Mouse (Mus musculus) heart, embryonic 11.5 days (tissue): ENCODE data around the gene Srebf2. TPM values are rescaled to one million over a fixed set of nuclear protein-coding genes. Genes with fewer than 3 reads are reported as not detected.

Source experiments
- ATAC-seq: fragments of 200-750 bp; cut with Nextera tagmentation; replicated peaks from 2 replicates; pipeline ENCODE4 v1.8.0; 2017; ENCODE audit warnings: moderate library complexity; ENCODE audit not compliant: insufficient number of reproducible peaks, low FRiP score, low TSS enrichment
- H3K27ac ChIP-seq: fragments of 300-500 bp; sonication (generic); 2 replicates; pipeline ENCODE4 v1.5.1; 2014; ENCODE audit warnings: mild to moderate bottlenecking, low read depth, low read length
- H3K27me3 ChIP-seq: fragments of 300-500 bp; sonication (generic); 2 replicates; pipeline ENCODE4 v1.6.1; 2014; ENCODE audit warnings: mild to moderate bottlenecking, low read length, mixed read lengths; ENCODE audit not compliant: control insufficient read depth, insufficient read depth
- H3K36me3 ChIP-seq: fragments of 300-500 bp; sonication (generic); 2 replicates; pipeline ENCODE4 v1.6.1; 2014; ENCODE audit warnings: mild to moderate bottlenecking, low read length, moderate library complexity, mixed read lengths; ENCODE audit not compliant: control insufficient read depth, insufficient read depth
- H3K4me1 ChIP-seq: fragments of 300-500 bp; sonication (generic); 2 replicates; pipeline ENCODE4 v1.6.1; 2014; ENCODE audit warnings: low read length; ENCODE audit not compliant: control insufficient read depth, insufficient read depth
- H3K4me2 ChIP-seq: fragments of 300-500 bp; sonication (generic); 2 replicates; pipeline ENCODE4 v1.6.1; 2014; ENCODE audit warnings: mild to moderate bottlenecking, moderate library complexity
- H3K4me3 ChIP-seq: fragments of 300-500 bp; sonication (generic); 2 replicates; pipeline ENCODE4 v1.5.1; 2014; ENCODE audit warnings: low read depth, low read length
- H3K9ac ChIP-seq: fragments of 300-500 bp; sonication (generic); 2 replicates; pipeline ENCODE4 v1.6.1; 2014; ENCODE audit warnings: mild to moderate bottlenecking, low read depth, low read length, moderate library complexity
- H3K9me3 ChIP-seq: fragments of 300-500 bp; sonication (generic); replicated peaks from 2 replicates; pipeline ENCODE4 v1.6.1; 2016; ENCODE audit warnings: low read length; ENCODE audit not compliant: control insufficient read depth
- WGBS: fragments of 180-500 bp; shearing (Covaris S2); extraction: QIAGEN DNeasy Blood & Tissue Kit; methylation state at CpG from one replicate; pipeline ENCODE4 v1.1.7; 2014; ENCODE audit not compliant: insufficient replicate concordance; 5-methylcytosine and 5-hydroxymethylcytosine counted together
- polyA plus RNA-seq: library from polyadenylated mRNA; unstranded; fragments of >200 nt; fragmentation: Nextera tagmentation; extraction: Ambion mirVana; gene quantifications from 2 replicates; pipeline ENCODE4 v1.2.1, GENCODE M21; 2014

Gene Srebf2
- polyA plus RNA-seq, 1 experiment from 2014 or later: 82.3 TPM

GRCm38 (mm10) chr15:82150042-82150441 lies 3.1 kb downstream of the Srebf2 start:
- H3K36me3 ChIP-seq: no peaks in the 10 kb centered on the region
- no peak overlapping the region for H3K9ac ChIP-seq
- H3K27me3 ChIP-seq: no peaks in the 10 kb centered on the region
- H3K4me3 ChIP-seq: no peak overlapping the region
- H3K9me3 ChIP-seq: no peaks in the 10 kb centered on the region
- no peak for ATAC-seq
- peaks cover 23% of the 10 kb centered on the region for H3K4me1 ChIP-seq
- H3K27ac ChIP-seq: no peak overlapping the region
- no peak overlapping the region for H3K4me2 ChIP-seq

- Histone ChIP-seq H3K9ac (no peak overlapping the region), H3K4me3 (no peak overlapping the region), H3K4me1 (peaks cover 14% of the 10 kb centered on the region), H3K27me3 (no peaks in the 10 kb centered on the region), H3K36me3 (no peaks in the 10 kb centered on the region), H3K4me2 (no peak overlapping the region), H3K27ac (no peak overlapping the region), H3K9me3 (no peaks in the 10 kb centered on the region)
- WGBS: 92% methylated on average over 4 of the region's 4 CpGs
- ATAC-seq: no peak
These were observed 4.2 kb downstream of the Srebf2 start for GRCm38 (mm10) chr15:82151176-82151575.

- no peaks in the 10 kb centered on the region for H3K27me3 ChIP-seq
- no peak overlapping the region for H3K27ac ChIP-seq
- no peak overlapping the region for H3K4me2 ChIP-seq
- no peak overlapping the region for H3K4me3 ChIP-seq
- no peaks in the 10 kb centered on the region for H3K36me3 ChIP-seq
- 87% methylated on average over 12 of the region's 12 CpGs for WGBS
- H3K9me3 ChIP-seq: no peaks in the 10 kb centered on the region
- H3K9ac ChIP-seq: no peak overlapping the region
- H3K4me1 ChIP-seq: peaks cover 13% of the 10 kb centered on the region
- no peak for ATAC-seq
These were observed 5.0 kb downstream of the Srebf2 start for GRCm38 (mm10) chr15:82152022-82152421.

- no peak for ATAC-seq
- no peak overlapping the region for H3K4me3 ChIP-seq
- no peak overlapping the region for H3K9ac ChIP-seq
- H3K4me2 ChIP-seq: no peak overlapping the region
- H3K27ac ChIP-seq: no peak overlapping the region
- no peaks in the 10 kb centered on the region for H3K36me3 ChIP-seq
- H3K27me3 ChIP-seq: no peaks in the 10 kb centered on the region
- H3K4me1 ChIP-seq: peaks cover 13% of the 10 kb centered on the region
- WGBS: 89% methylated on average over 7 of the region's 7 CpGs
- H3K9me3 ChIP-seq: no peaks in the 10 kb centered on the region
These were observed 5.5 kb downstream of the Srebf2 start for GRCm38 (mm10) chr15:82152435-82152834.

- H3K36me3 ChIP-seq: no peaks in the 10 kb centered on the region
- no peak overlapping the region for H3K9ac ChIP-seq
- no peak for ATAC-seq
- no peaks in the 10 kb centered on the region for H3K27me3 ChIP-seq
- H3K27ac ChIP-seq: no peak overlapping the region
- peaks cover 28% of the 10 kb centered on the region for H3K4me1 ChIP-seq
- H3K4me3 ChIP-seq: no peak overlapping the region
- 90% methylated on average over 6 of the region's 6 CpGs for WGBS
- no peaks in the 10 kb centered on the region for H3K9me3 ChIP-seq
- no peak overlapping the region for H3K4me2 ChIP-seq
These were observed 9.3 kb downstream of the Srebf2 start for GRCm38 (mm10) chr15:82156298-82156697.

- 62% methylated on average over 10 of the region's 10 CpGs for WGBS
- no peaks in the 10 kb centered on the region for H3K9me3 ChIP-seq
- ATAC-seq: no peak
- no peaks in the 10 kb centered on the region for H3K27me3 ChIP-seq
- H3K4me1 ChIP-seq: peaks cover 33% of the 10 kb centered on the region
- no peaks in the 10 kb centered on the region for H3K36me3 ChIP-seq
- H3K27ac ChIP-seq: no peak overlapping the region
- no peak overlapping the region for H3K9ac ChIP-seq
- no peak overlapping the region for H3K4me3 ChIP-seq
- no peak overlapping the region for H3K4me2 ChIP-seq
These were observed 9.9 kb downstream of the Srebf2 start for GRCm38 (mm10) chr15:82156902-82157301.

GRCm38 (mm10) chr15:82158243-82159035 lies 11.5 kb downstream of the Srebf2 start:
- 70% methylated on average over 17 of the region's 17 CpGs for WGBS
- H3K36me3 ChIP-seq: no peaks in the 10 kb centered on the region
- ATAC-seq: no peak
- peaks cover 38% of the 10 kb centered on the region for H3K4me1 ChIP-seq
- H3K27ac ChIP-seq: no peak overlapping the region
- H3K27me3 ChIP-seq: no peaks in the 10 kb centered on the region
- H3K4me3 ChIP-seq: no peak overlapping the region
- no peak overlapping the region for H3K4me2 ChIP-seq
- H3K9me3 ChIP-seq: no peaks in the 10 kb centered on the region
- no peak overlapping the region for H3K9ac ChIP-seq

- no peak overlapping the region for H3K27ac ChIP-seq
- no peak for ATAC-seq
- no peaks in the 10 kb centered on the region for H3K9me3 ChIP-seq
- no peak overlapping the region for H3K9ac ChIP-seq
- no peaks in the 10 kb centered on the region for H3K36me3 ChIP-seq
- WGBS: 83% methylated on average over 9 of the region's 9 CpGs
- H3K4me2 ChIP-seq: no peak overlapping the region
- no peak overlapping the region for H3K4me3 ChIP-seq
- no peaks in the 10 kb centered on the region for H3K27me3 ChIP-seq
- peaks cover 46% of the 10 kb centered on the region for H3K4me1 ChIP-seq
These were observed 12.5 kb downstream of the Srebf2 start for GRCm38 (mm10) chr15:82159471-82159870.
